Mouse (Mus musculus) hindbrain, embryonic 12.5 days (tissue): ENCODE results near the gene Arhgap10. TPM values are rescaled to one million over a fixed set of nuclear protein-coding genes. Genes with fewer than 3 reads are reported as not detected.

ENCODE experiments used
- ATAC-seq: fragments of 200-750 bp; cut with Nextera tagmentation; 2 replicates; pipeline ENCODE4 v1.8.0; 2017; ENCODE audit warnings: moderate TSS enrichment; ENCODE audit not compliant: low FRiP score
- H3K27ac ChIP-seq: fragments of 300-500 bp; sonication (generic); 2 replicates; pipeline ENCODE4 v1.5.1; 2016; ENCODE audit warnings: mild to moderate bottlenecking
- H3K27me3 ChIP-seq: fragments of 300-500 bp; sonication (generic); 2 replicates; pipeline ENCODE4 v1.6.1; 2016; ENCODE audit warnings: mild to moderate bottlenecking
- H3K36me3 ChIP-seq: fragments of 300-500 bp; sonication (generic); 2 replicates; pipeline ENCODE4 v1.6.1; 2016; ENCODE audit warnings: mild to moderate bottlenecking
- H3K4me1 ChIP-seq: fragments of 300-500 bp; sonication (generic); 2 replicates; pipeline ENCODE4 v1.6.1; 2016
- H3K4me2 ChIP-seq: fragments of 300-500 bp; sonication (generic); replicated peaks from 2 replicates; pipeline ENCODE4 v1.6.1; 2016; ENCODE audit warnings: mild to moderate bottlenecking
- H3K4me3 ChIP-seq: fragments of 300-500 bp; sonication (generic); 2 replicates; pipeline ENCODE4 v1.5.1; 2016; ENCODE audit warnings: mild to moderate bottlenecking
- H3K9ac ChIP-seq: fragments of 300-500 bp; sonication (generic); 2 replicates; pipeline ENCODE4 v1.6.1; 2016; ENCODE audit warnings: mild to moderate bottlenecking, moderate library complexity
- H3K9me3 ChIP-seq: fragments of 300-500 bp; sonication (generic); replicated peaks from 2 replicates; pipeline ENCODE4 v1.6.1; 2016; ENCODE audit warnings: mild to moderate bottlenecking
- WGBS: fragments of 180-500 bp; shearing (Covaris S2); methylation state at CpG from one replicate; pipeline ENCODE4 v1.1.7; 2016; 5-methylcytosine and 5-hydroxymethylcytosine counted together
- polyA plus RNA-seq: library from polyadenylated mRNA; unstranded; fragments of >200 nt; fragmentation: Nextera tagmentation; extraction: Ambion mirVana; gene quantifications from 2 replicates; pipeline ENCODE4 v1.2.1, GENCODE M21; 2016

Arhgap10 gene
- polyA plus RNA-seq, 1 experiment from 2014 or later: 16.5 TPM

- no peak overlapping the region for H3K9ac ChIP-seq
- no peak for ATAC-seq
- H3K36me3 ChIP-seq: no peaks in the 10 kb centered on the region
- no peak overlapping the region for H3K4me3 ChIP-seq
- H3K9me3 ChIP-seq: no peaks in the 10 kb centered on the region
- H3K4me2 ChIP-seq: no peak overlapping the region
- 93% methylated on average over 5 of the region's 5 CpGs for WGBS
- H3K27me3 ChIP-seq: no peaks in the 10 kb centered on the region
- H3K27ac ChIP-seq: no peak overlapping the region
- no peaks in the 10 kb centered on the region for H3K4me1 ChIP-seq
Observed at GRCm38 (mm10) chr8:77492356-77493058, 25.2 kb downstream of the Arhgap10 start.

- Histone ChIP-seq H3K27me3 (no peaks in the 10 kb centered on the region), H3K9ac (no peak overlapping the region), H3K4me2 (no peak overlapping the region), H3K4me3 (no peak overlapping the region), H3K4me1 (no peaks in the 10 kb centered on the region), H3K27ac (no peak overlapping the region), H3K36me3 (no peaks in the 10 kb centered on the region), H3K9me3 (no peaks in the 10 kb centered on the region)
- ATAC-seq: peak; percentile 48; the same call in 1 of the 2 replicates
- 90% methylated on average over 10 of the region's 10 CpGs for WGBS
Observed at GRCm38 (mm10) chr8:77491231-77491923, 26.4 kb downstream of the Arhgap10 start.

GRCm38 (mm10) chr8:77490095-77490781, 27.5 kb downstream of the Arhgap10 start:
- H3K4me1 ChIP-seq: no peaks in the 10 kb centered on the region
- ATAC-seq: no peak
- H3K4me2 ChIP-seq: no peak overlapping the region
- no peak overlapping the region for H3K27ac ChIP-seq
- WGBS: 79% methylated on average over 4 of the region's 4 CpGs
- no peaks in the 10 kb centered on the region for H3K9me3 ChIP-seq
- no peak overlapping the region for H3K9ac ChIP-seq
- H3K36me3 ChIP-seq: no peaks in the 10 kb centered on the region
- no peak overlapping the region for H3K4me3 ChIP-seq
- no peaks in the 10 kb centered on the region for H3K27me3 ChIP-seq

GRCm38 (mm10) chr8:77489235-77489634, 28.5 kb downstream of the Arhgap10 start:
- no peak for ATAC-seq
- Histone ChIP-seq H3K9ac (no peak overlapping the region), H3K4me2 (no peak overlapping the region), H3K9me3 (no peaks in the 10 kb centered on the region), H3K27ac (no peak overlapping the region), H3K4me1 (0 out of 2 replicates have a peak, but pooled peaks cover 5% of the 10 kb centered on the region), H3K27me3 (no peaks in the 10 kb centered on the region), H3K36me3 (no peaks in the 10 kb centered on the region), H3K4me3 (no peak overlapping the region)
- WGBS: 94% methylated on average over 6 of the region's 6 CpGs

- no peak overlapping the region for H3K27ac ChIP-seq
- no peaks in the 10 kb centered on the region for H3K36me3 ChIP-seq
- WGBS: 68% methylated on average over 4 of the region's 4 CpGs
- H3K4me1 ChIP-seq: 0 out of 2 replicates have a peak, but pooled peaks cover 5% of the 10 kb centered on the region
- H3K27me3 ChIP-seq: no peaks in the 10 kb centered on the region
- H3K4me3 ChIP-seq: no peak overlapping the region
- no peak for ATAC-seq
- H3K4me2 ChIP-seq: no peak overlapping the region
- H3K9ac ChIP-seq: no peak overlapping the region
- H3K9me3 ChIP-seq: no peaks in the 10 kb centered on the region
Observed at GRCm38 (mm10) chr8:77488215-77488606, 29.5 kb downstream of the Arhgap10 start.

GRCm38 (mm10) chr8:77487590-77488214, 30.1 kb downstream of the Arhgap10 start:
- Histone ChIP-seq H3K27me3 (no peaks in the 10 kb centered on the region), H3K27ac (no peak overlapping the region), H3K9ac (no peak overlapping the region), H3K4me1 (0 out of 2 replicates have a peak, but pooled peaks cover 5% of the 10 kb centered on the region), H3K9me3 (no peaks in the 10 kb centered on the region), H3K36me3 (no peaks in the 10 kb centered on the region), H3K4me2 (no peak overlapping the region), H3K4me3 (no peak overlapping the region)
- no peak for ATAC-seq
- 81% methylated on average over 10 of the region's 10 CpGs for WGBS

- H3K4me1 ChIP-seq: 0 out of 2 replicates have a peak, but pooled peaks cover 5% of the 10 kb centered on the region
- H3K9me3 ChIP-seq: no peaks in the 10 kb centered on the region
- no peaks in the 10 kb centered on the region for H3K27me3 ChIP-seq
- no peaks in the 10 kb centered on the region for H3K36me3 ChIP-seq
- no peak overlapping the region for H3K4me2 ChIP-seq
- no peak overlapping the region for H3K27ac ChIP-seq
- no peak overlapping the region for H3K4me3 ChIP-seq
- no peak for ATAC-seq
- 89% methylated on average over 2 of the region's 2 CpGs for WGBS
- no peak overlapping the region for H3K9ac ChIP-seq
Observed at GRCm38 (mm10) chr8:77486749-77487148, 31.0 kb downstream of the Arhgap10 start.

GRCm38 (mm10) chr8:77484817-77485216, 32.9 kb downstream of the Arhgap10 start:
- Histone ChIP-seq H3K9me3 (no peaks in the 10 kb centered on the region), H3K4me1 (0 out of 2 replicates have a peak, but pooled peaks cover 5% of the 10 kb centered on the region), H3K4me3 (no peak overlapping the region), H3K27ac (no peak overlapping the region), H3K27me3 (no peaks in the 10 kb centered on the region), H3K36me3 (no peaks in the 10 kb centered on the region), H3K9ac (no peak overlapping the region), H3K4me2 (no peak overlapping the region)
- no peak for ATAC-seq
- 75% methylated on average over 5 of the region's 5 CpGs for WGBS

- 0 out of 2 replicates have a peak, but pooled peaks cover 5% of the 10 kb centered on the region for H3K4me1 ChIP-seq
- H3K9ac ChIP-seq: no peak overlapping the region
- H3K36me3 ChIP-seq: no peaks in the 10 kb centered on the region
- no peak overlapping the region for H3K4me3 ChIP-seq
- 69% methylated on average over 7 of the region's 7 CpGs for WGBS
- peak; percentile 58; the same call in 1 of the 2 replicates for ATAC-seq
- no peak overlapping the region for H3K27ac ChIP-seq
- no peaks in the 10 kb centered on the region for H3K27me3 ChIP-seq
- H3K9me3 ChIP-seq: no peaks in the 10 kb centered on the region
- no peak overlapping the region for H3K4me2 ChIP-seq
Observed at GRCm38 (mm10) chr8:77484266-77484665, 33.5 kb downstream of the Arhgap10 start.

GRCm38 (mm10) chr8:77483676-77484075, 34.1 kb downstream of the Arhgap10 start:
- Histone ChIP-seq H3K27ac (no peak overlapping the region), H3K9ac (no peak overlapping the region), H3K4me3 (no peak overlapping the region), H3K9me3 (no peaks in the 10 kb centered on the region), H3K27me3 (no peaks in the 10 kb centered on the region), H3K4me1 (0 out of 2 replicates have a peak, but pooled peaks cover 6% of the 10 kb centered on the region), H3K4me2 (no peak overlapping the region), H3K36me3 (no peaks in the 10 kb centered on the region)
- ATAC-seq: no peak
- 78% methylated on average over 4 of the region's 4 CpGs for WGBS

GRCm38 (mm10) chr8:77481791-77482190, 36.0 kb downstream of the Arhgap10 start:
- Histone ChIP-seq H3K9me3 (no peaks in the 10 kb centered on the region), H3K9ac (no peak overlapping the region), H3K36me3 (no peaks in the 10 kb centered on the region), H3K27me3 (no peaks in the 10 kb centered on the region), H3K27ac (no peak overlapping the region), H3K4me3 (no peak overlapping the region), H3K4me1 (0 out of 2 replicates have a peak, but pooled peaks cover 8% of the 10 kb centered on the region), H3K4me2 (no peak overlapping the region)
- no peak for ATAC-seq
- 59% methylated on average over 6 of the region's 6 CpGs for WGBS

GRCm38 (mm10) chr8:77479995-77480394, 37.8 kb downstream of the Arhgap10 start:
- WGBS: 82% methylated on average over 9 of the region's 9 CpGs
- no peak overlapping the region for H3K4me3 ChIP-seq
- H3K9me3 ChIP-seq: no peaks in the 10 kb centered on the region
- H3K4me2 ChIP-seq: no peak overlapping the region
- H3K27ac ChIP-seq: no peak overlapping the region
- no peaks in the 10 kb centered on the region for H3K27me3 ChIP-seq
- ATAC-seq: no peak
- H3K9ac ChIP-seq: no peak overlapping the region
- H3K36me3 ChIP-seq: no peaks in the 10 kb centered on the region
- 0 out of 2 replicates have a peak, but pooled peaks cover 6% of the 10 kb centered on the region for H3K4me1 ChIP-seq
